Mouse (Mus musculus) neural tube, embryonic 12.5 days (tissue): ENCODE data around the gene Dbf4. TPM values are rescaled to one million over a fixed set of nuclear protein-coding genes. Genes with fewer than 3 reads are reported as not detected.

Source experiments
- ATAC-seq: fragments of 200-750 bp; cut with Nextera tagmentation; 2 replicates; pipeline ENCODE4 v1.8.0; 2017; ENCODE audit warnings: low read depth, mild to moderate bottlenecking, moderate TSS enrichment, moderate library complexity; ENCODE audit not compliant: low FRiP score
- H3K27ac ChIP-seq: fragments of 300-500 bp; sonication (generic); 2 replicates; pipeline ENCODE4 v1.5.1; 2016
- H3K27me3 ChIP-seq: fragments of 300-500 bp; sonication (generic); replicated peaks from 2 replicates; pipeline ENCODE4 v1.6.1; 2016; ENCODE audit warnings: mild to moderate bottlenecking
- H3K36me3 ChIP-seq: fragments of 300-500 bp; sonication (generic); 2 replicates; pipeline ENCODE4 v1.6.1; 2016; ENCODE audit warnings: mild to moderate bottlenecking
- H3K4me1 ChIP-seq: fragments of 300-500 bp; sonication (generic); 2 replicates; pipeline ENCODE4 v1.6.1; 2016
- H3K4me2 ChIP-seq: fragments of 300-500 bp; sonication (generic); replicated peaks from 2 replicates; pipeline ENCODE4 v1.6.1; 2016; ENCODE audit warnings: mild to moderate bottlenecking
- H3K4me3 ChIP-seq: fragments of 300-500 bp; sonication (generic); 2 replicates; pipeline ENCODE4 v1.5.1; 2016
- H3K9ac ChIP-seq: fragments of 300-500 bp; sonication (generic); 2 replicates; pipeline ENCODE4 v1.6.1; 2016; ENCODE audit warnings: mild to moderate bottlenecking
- H3K9me3 ChIP-seq: fragments of 300-500 bp; sonication (generic); 2 replicates; pipeline ENCODE4 v1.6.1; 2016; ENCODE audit warnings: mild to moderate bottlenecking
- WGBS: fragments of 180-500 bp; shearing (Covaris S2); methylation state at CpG from one replicate; pipeline ENCODE4 v1.1.7; 2016; 5-methylcytosine and 5-hydroxymethylcytosine counted together
- polyA plus RNA-seq: library from polyadenylated mRNA; unstranded; fragments of >200 nt; fragmentation: Nextera tagmentation; extraction: Ambion mirVana; gene quantifications from 2 replicates; pipeline ENCODE4 v1.2.1, GENCODE M21; 2016

The Dbf4 gene
- polyA plus RNA-seq, 1 experiment from 2014 or later, result 43.5 TPM

DNA sequence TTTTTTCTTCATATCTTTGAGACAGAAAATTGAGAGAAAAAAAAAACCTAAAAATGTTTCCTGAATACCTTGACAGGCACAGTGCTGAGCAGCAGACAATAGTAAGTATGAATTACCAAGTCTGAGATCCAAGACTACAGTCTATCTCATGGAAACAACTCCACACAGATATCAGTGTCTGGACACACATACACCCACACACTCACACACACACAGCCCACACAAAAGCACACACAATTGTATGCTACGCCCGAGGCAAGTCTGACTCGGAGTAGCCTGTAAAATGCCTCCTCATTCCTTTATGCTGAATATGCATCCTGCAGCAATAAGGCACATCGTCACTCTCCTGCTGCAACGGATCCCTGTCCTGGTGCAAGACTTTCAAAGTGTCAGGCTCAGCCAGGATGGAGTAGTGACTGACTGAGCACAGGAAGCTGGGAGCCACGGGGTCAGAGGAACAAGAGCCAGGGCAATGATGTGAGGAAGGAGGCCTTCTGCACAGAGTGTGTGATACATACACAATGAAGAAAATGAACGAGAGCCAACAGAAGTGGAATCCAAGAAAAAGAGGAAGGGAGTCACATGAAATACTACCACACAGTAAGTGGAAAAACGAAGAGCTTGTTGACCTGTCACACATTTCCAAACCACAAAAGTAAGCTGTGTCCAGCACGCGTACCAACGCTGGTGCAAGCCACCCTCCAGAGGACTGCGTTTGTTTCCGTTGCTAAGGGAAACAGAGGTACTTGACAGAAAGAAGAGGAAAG, 65.4 kb downstream of the Dbf4 start:
- H3K36me3 ChIP-seq, result no peaks in the 10 kb centered on the region
- ATAC-seq, result peak; percentile 45; the same call in 1 of the 2 replicates
- no peak overlapping the region for H3K4me3 ChIP-seq
- H3K9me3 ChIP-seq, result no peaks in the 10 kb centered on the region
- WGBS, result 59% methylated on average over 13 of the region's 13 CpGs
- H3K27me3 ChIP-seq, result no peaks in the 10 kb centered on the region
- no peak overlapping the region for H3K9ac ChIP-seq
- H3K4me1 ChIP-seq, result 0 out of 2 replicates have a peak, but pooled peaks cover 9% of the 10 kb centered on the region
- no peak overlapping the region for H3K27ac ChIP-seq
- H3K4me2 ChIP-seq, result no peak overlapping the region

DNA sequence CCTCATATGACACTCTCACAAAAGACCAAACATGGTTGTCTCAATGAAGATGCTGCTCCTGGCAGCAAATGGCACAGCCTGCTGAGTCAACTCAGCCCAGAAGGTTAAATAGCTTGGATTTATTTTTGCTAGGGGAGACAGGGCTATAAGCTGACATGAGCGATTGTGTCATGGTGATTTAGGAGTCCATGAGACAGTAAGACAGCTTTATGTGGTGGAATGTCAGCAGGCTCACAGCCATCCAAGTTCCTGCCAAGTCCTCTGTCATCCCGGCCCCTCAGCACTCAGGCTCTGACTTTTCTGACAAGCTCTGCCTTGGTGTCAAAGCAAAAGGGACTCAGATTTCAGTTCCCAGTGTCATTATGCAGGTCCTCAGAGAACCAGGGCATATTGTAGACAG, 66.2 kb downstream of the Dbf4 start:
- Histone ChIP-seq H3K4me1 (0 out of 2 replicates have a peak, but pooled peaks cover 9% of the 10 kb centered on the region), H3K9me3 (no peaks in the 10 kb centered on the region), H3K4me3 (no peak overlapping the region), H3K4me2 (no peak overlapping the region), H3K27ac (no peak overlapping the region), H3K27me3 (no peaks in the 10 kb centered on the region), H3K9ac (no peak overlapping the region), H3K36me3 (no peaks in the 10 kb centered on the region)
- ATAC-seq, result no peak
- 30% methylated on average over 2 of the region's 2 CpGs for WGBS

GRCm38 (mm10) chr5:8349557-8349956, 73.0 kb downstream of the Dbf4 start:
- 82% methylated on average over 10 of the region's 10 CpGs for WGBS

More at GRCm38 (mm10) chr5:8349557-8349956, 73.0 kb downstream of the Dbf4 start:
- Histone ChIP-seq H3K9ac (no peak overlapping the region), H3K4me2 (no peak overlapping the region), H3K36me3 (no peaks in the 10 kb centered on the region), H3K27ac (no peak overlapping the region), H3K4me1 (no peaks in the 10 kb centered on the region), H3K27me3 (no peaks in the 10 kb centered on the region), H3K9me3 (no peaks in the 10 kb centered on the region), H3K4me3 (no peak overlapping the region)
- ATAC-seq, result no peak

Other genes starting within 250 kb of the Dbf4 start
- 22.3 and 25.1 TPM in 2 replicates for gene Adam22, start 54.6 kb downstream of the Dbf4 start, polyA plus RNA-seq
- 9.6 and 9.9 TPM in 2 replicates for gene Slc25a40, start 134 bp upstream of the Dbf4 start, polyA plus RNA-seq
- 25.9 and 30.2 TPM in 2 replicates for gene Rundc3b, start 200.2 kb upstream of the Dbf4 start, polyA plus RNA-seq
- 0.86 and 1.1 TPM in 2 replicates for gene Abcb1a, start 237.4 kb upstream of the Dbf4 start, polyA plus RNA-seq